Mouse (Mus musculus) hindbrain, embryonic 11.5 days (tissue): ENCODE measurements around the gene Hc. TPM values are rescaled to one million over a fixed set of nuclear protein-coding genes. Genes with fewer than 3 reads are reported as not detected.

ENCODE experiments used
- ATAC-seq: fragments of 200-750 bp; cut with Nextera tagmentation; 2 replicates; pipeline ENCODE4 v1.8.0; 2017; ENCODE audit warnings: mild to moderate bottlenecking, moderate TSS enrichment, moderate library complexity; ENCODE audit not compliant: low FRiP score
- DNase-seq: peaks from one replicate; pipeline ENCODE4 v3.0.0-alpha.2; 2015; ENCODE audit warnings: low spot score
- H3K27ac ChIP-seq: fragments of 300-500 bp; sonication (generic); 2 replicates; pipeline ENCODE4 v1.5.1; 2014; ENCODE audit warnings: mild to moderate bottlenecking, low read depth, low read length
- H3K27me3 ChIP-seq: fragments of 300-500 bp; sonication (generic); 2 replicates; pipeline ENCODE4 v1.6.1; 2014; ENCODE audit warnings: mild to moderate bottlenecking, low read length, moderate library complexity, mixed read lengths; ENCODE audit not compliant: control insufficient read depth, insufficient read depth
- H3K36me3 ChIP-seq: fragments of 300-500 bp; sonication (generic); 2 replicates; pipeline ENCODE4 v1.6.1; 2014; ENCODE audit warnings: mild to moderate bottlenecking, low read length, moderate library complexity, mixed read lengths; ENCODE audit not compliant: control insufficient read depth, insufficient read depth
- H3K4me1 ChIP-seq: fragments of 300-500 bp; sonication (generic); replicated peaks from 2 replicates; pipeline ENCODE4 v1.6.1; 2014; ENCODE audit warnings: low read length, mixed read lengths; ENCODE audit not compliant: control insufficient read depth, insufficient read depth
- H3K4me2 ChIP-seq: fragments of 300-500 bp; sonication (generic); replicated peaks from 2 replicates; pipeline ENCODE4 v1.6.1; 2014; ENCODE audit warnings: mild to moderate bottlenecking, low read depth, low read length
- H3K4me3 ChIP-seq: fragments of 300-500 bp; sonication (generic); 2 replicates; pipeline ENCODE4 v1.5.1; 2014; ENCODE audit warnings: low read depth, low read length
- H3K9ac ChIP-seq: fragments of 300-500 bp; sonication (generic); 2 replicates; pipeline ENCODE4 v1.6.1; 2014; ENCODE audit warnings: low read depth, low read length
- H3K9me3 ChIP-seq: fragments of 300-500 bp; sonication (generic); 2 replicates; pipeline ENCODE4 v1.6.1; 2016; ENCODE audit warnings: low read length; ENCODE audit not compliant: control insufficient read depth
- WGBS: fragments of 180-500 bp; shearing (Covaris S2); extraction: QIAGEN DNeasy Blood & Tissue Kit; methylation state at CpG from one replicate; pipeline ENCODE4 v1.1.7; 2014; 5-methylcytosine and 5-hydroxymethylcytosine counted together
- polyA plus RNA-seq: library from polyadenylated mRNA; unstranded; fragments of >200 nt; fragmentation: Nextera tagmentation; extraction: Ambion mirVana; gene quantifications from 2 replicates; pipeline ENCODE4 v1.2.1, GENCODE M21; 2014

The Hc gene
- polyA plus RNA-seq, 1 experiment from 2014 or later, result 0.60 TPM

DNA sequence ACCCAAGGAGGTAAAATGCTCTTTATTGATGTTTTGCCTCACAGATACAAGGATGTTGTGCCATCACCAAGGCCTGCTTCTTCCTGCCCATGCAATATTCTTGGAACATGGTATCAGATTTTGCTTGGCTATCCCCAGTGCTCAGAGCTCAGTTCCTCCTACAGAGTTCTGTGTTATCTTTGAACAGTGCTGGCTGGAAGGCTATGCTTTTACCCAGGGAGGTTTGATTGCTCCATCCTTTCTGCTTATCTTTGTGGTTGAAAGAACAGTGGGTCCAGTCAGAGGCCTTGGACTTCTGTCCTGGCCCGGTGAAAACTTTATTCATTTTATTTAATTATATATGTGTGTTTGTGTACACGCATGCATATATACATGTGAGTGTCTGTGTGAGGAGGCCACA is 83.0 kb downstream of the Hc start:
- DNase-seq (no peak), ATAC-seq (no peak)
- no peaks in the 10 kb centered on the region for H3K4me1 ChIP-seq
- no peak overlapping the region for H3K4me3 ChIP-seq
- H3K27ac ChIP-seq, result no peak overlapping the region
- H3K4me2 ChIP-seq, result no peak overlapping the region
- no peaks in the 10 kb centered on the region for H3K36me3 ChIP-seq
- no peak overlapping the region for H3K9ac ChIP-seq
- WGBS, result 97% methylated on average over 2 of the region's 2 CpGs
- no peaks in the 10 kb centered on the region for H3K27me3 ChIP-seq
- H3K9me3 ChIP-seq, result no peaks in the 10 kb centered on the region

DNA sequence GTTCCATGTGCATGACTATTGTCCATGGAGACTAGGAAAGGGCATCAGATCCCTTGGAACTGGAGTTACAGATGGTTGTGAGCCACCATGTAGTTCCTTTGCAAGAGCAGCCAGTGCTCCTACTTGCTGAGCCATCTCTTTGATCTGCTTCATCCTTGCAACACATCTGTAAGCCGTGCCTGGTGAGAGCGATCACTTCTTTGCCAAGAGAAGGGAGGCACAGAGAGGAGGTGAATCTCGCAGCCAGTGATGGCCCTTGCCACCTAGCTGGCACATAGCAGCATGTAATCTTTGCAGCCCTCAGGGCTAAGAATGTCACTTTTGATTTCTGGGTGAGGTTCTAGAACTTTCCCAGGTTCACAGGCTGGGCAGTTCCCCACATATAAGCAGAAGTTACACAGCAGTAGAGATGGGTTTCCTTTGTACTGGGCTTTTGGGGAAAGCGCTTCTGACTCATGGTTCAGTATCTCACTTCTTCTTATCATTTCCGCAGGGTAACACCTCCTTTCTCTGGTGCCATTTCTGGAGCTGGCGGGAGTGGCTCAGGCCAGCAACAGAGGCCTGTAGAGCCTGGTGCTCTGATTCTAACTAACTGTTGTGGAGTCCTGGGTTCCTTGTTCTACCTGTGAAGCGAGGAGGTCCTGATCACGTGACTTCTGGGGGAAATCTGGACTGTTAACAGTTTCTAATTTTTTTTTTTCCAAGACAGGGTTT is 84.1 kb downstream of the Hc start:
- H3K9me3 ChIP-seq, result no peaks in the 10 kb centered on the region
- H3K4me1 ChIP-seq, result no peaks in the 10 kb centered on the region
- no peaks in the 10 kb centered on the region for H3K27me3 ChIP-seq
- H3K36me3 ChIP-seq, result no peaks in the 10 kb centered on the region
- no peak overlapping the region for H3K27ac ChIP-seq
- H3K9ac ChIP-seq, result no peak overlapping the region
- DNase-seq, result no peak
- no peak for ATAC-seq
- no peak overlapping the region for H3K4me2 ChIP-seq
- 81% methylated on average over 8 of the region's 8 CpGs for WGBS
- H3K4me3 ChIP-seq, result no peak overlapping the region

DNA sequence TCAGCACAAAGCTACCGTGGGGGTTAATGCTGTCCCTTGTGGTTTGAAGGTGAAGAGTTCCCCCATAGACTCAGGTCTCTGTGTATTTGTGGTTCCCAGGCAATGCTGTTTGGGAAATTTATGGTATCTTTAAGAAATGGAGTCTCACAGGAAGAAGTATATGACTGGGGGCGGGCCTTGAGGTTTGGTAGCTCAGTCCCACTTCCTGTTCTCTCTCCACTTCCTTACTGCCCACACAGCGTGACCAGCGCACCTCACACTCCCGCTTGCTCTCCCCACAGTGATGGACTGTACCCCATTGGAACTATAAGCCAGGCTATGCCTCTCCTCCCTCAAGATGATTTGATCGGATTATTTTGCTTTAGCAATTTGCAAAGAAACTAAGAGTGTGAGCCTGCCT is 84.8 kb downstream of the Hc start:
- WGBS, result 85% methylated on average over 6 of the region's 6 CpGs
- H3K27ac ChIP-seq, result no peak overlapping the region
- no peak for ATAC-seq
- H3K36me3 ChIP-seq, result no peaks in the 10 kb centered on the region
- no peaks in the 10 kb centered on the region for H3K27me3 ChIP-seq
- H3K9me3 ChIP-seq, result no peaks in the 10 kb centered on the region
- no peaks in the 10 kb centered on the region for H3K4me1 ChIP-seq
- no peak overlapping the region for H3K4me3 ChIP-seq
- DNase-seq, result no peak
- H3K9ac ChIP-seq, result no peak overlapping the region
- H3K4me2 ChIP-seq, result no peak overlapping the region

DNA sequence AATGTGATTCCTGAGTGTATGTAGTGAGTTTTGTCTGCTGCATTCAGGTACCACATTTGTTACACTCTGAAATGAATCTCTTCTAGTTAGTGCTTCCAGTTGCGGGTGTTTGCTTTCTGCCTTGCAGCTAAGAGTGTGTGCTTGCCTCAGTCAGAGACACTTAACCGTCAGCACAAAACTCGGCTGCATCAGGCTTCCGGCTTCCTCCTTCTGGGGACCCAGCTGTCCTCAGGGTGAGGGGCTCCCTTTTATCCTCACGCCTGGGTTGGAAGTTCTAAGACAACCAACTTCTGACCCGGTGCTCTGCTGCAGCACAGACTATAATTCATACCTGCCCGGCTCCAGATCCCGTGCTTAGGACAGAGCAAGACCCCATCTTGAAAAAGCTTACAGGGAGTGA is 88.2 kb downstream of the Hc start:
- Histone ChIP-seq H3K4me1 (no peaks in the 10 kb centered on the region), H3K4me2 (no peak overlapping the region), H3K9ac (no peak overlapping the region), H3K4me3 (no peak overlapping the region), H3K36me3 (no peaks in the 10 kb centered on the region), H3K27ac (no peak overlapping the region), H3K27me3 (no peaks in the 10 kb centered on the region), H3K9me3 (no peaks in the 10 kb centered on the region)
- DNase-seq, result no peak
- no peak for ATAC-seq
- 88% methylated on average over 8 of the region's 8 CpGs for WGBS

DNA sequence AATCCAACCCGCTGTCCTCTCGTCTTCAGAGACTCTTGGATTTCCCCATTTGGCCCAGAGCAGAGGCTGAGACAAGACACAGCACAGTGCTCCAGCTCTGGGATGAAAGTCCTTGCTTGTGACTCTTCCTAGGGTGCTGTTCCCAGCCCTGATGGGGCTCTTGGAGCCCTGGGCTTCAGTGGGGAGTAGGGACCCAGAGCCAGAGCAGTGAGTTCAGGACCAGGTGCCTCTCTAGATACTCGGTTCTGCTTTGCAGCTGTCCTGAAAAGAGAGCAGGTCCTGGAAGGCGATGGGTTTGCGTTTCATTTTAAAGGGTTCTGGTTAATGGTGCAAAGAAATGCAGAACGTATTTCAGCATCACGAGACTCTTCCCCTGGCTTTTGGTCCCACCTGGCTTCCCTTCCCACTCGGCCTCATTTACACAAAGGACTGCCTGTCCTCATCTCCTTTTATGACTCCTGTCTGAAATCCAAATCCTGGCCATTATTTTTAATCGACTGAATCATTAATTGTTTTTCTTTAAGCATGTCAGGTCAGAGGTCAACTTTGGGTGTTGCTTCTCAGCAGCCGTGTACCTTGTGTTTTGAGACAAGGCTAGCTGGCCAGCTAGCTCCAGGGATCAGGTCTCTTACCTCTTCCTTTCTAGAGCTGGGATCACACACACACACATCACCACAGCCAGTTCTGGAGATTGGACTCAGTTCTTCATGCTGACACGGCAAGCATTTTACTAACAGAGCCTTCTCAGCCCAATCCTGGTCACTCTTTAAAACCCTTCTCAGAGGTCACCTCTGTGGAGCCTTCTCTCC is 90.0 kb downstream of the Hc start:
- 79% methylated on average over 11 of the region's 11 CpGs for WGBS
- no peak overlapping the region for H3K4me3 ChIP-seq
- H3K9me3 ChIP-seq, result no peaks in the 10 kb centered on the region
- no peak overlapping the region for H3K27ac ChIP-seq
- H3K9ac ChIP-seq, result no peak overlapping the region
- no peaks in the 10 kb centered on the region for H3K36me3 ChIP-seq
- no peak overlapping the region for H3K4me2 ChIP-seq
- DNase-seq (no peak), ATAC-seq (no peak)
- no peaks in the 10 kb centered on the region for H3K4me1 ChIP-seq
- no peaks in the 10 kb centered on the region for H3K27me3 ChIP-seq

DNA sequence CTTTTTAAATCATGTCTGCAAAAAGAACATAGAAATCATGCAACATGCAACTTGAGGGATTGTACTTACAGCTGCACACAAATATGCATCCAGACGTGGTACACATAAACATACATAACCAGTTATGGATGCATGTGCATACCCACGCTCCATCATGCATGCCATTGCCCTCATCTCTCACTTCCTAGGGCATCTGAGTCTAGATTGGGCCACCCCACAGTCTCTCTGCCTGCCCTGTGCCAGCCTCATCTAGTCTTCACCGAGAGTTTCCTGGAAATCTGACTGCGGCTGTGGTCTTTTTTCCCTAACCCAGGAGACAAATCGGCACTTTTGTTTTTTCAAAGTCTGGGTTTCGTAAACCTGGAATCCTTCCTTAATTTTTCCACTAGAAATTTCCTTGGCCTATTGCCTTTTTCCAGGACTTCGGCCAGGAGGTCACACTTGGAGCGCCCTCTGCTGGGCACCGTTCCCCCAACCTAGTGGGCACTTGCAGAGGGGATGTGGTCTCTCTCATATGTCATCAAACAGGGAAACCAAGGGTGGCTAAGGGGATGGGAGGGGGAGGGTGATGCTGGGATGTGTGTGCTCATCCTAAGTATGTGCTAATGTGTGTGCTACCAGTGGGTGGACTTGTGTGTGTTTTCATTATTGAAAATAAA is 91.0 kb downstream of the Hc start:
- no peaks in the 10 kb centered on the region for H3K4me1 ChIP-seq
- H3K36me3 ChIP-seq, result no peaks in the 10 kb centered on the region
- 44% methylated on average over 9 of the region's 9 CpGs for WGBS
- H3K4me2 ChIP-seq, result no peak overlapping the region
- H3K27ac ChIP-seq, result no peak overlapping the region
- ATAC-seq (no peak), DNase-seq (peak; percentile 85)
- H3K4me3 ChIP-seq, result no peak overlapping the region
- no peak overlapping the region for H3K9ac ChIP-seq
- no peaks in the 10 kb centered on the region for H3K27me3 ChIP-seq
- no peaks in the 10 kb centered on the region for H3K9me3 ChIP-seq

DNA sequence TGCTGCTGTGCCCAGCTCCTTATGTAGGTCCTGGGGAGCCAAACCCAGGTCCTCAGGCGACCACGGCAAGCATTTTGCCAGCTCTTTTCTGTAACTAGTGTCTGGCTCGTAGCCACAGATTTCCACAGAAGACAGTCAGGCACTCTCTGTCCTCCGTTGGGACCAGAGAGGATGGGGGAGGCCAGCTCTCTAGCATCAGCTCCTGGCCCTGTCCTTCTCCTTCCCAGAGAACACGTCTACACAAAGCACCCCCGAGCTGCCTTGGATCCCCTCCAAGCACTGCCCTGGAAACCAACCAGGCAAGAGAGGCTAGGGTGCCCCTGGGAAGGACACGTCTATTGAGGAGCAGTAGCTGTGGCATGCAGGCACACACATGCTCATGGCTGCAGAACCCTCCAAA is 92.1 kb downstream of the Hc start:
- Histone ChIP-seq H3K36me3 (no peaks in the 10 kb centered on the region), H3K4me1 (no peaks in the 10 kb centered on the region), H3K27me3 (no peaks in the 10 kb centered on the region), H3K9me3 (no peaks in the 10 kb centered on the region), H3K4me3 (no peak overlapping the region), H3K27ac (no peak overlapping the region), H3K9ac (no peak overlapping the region), H3K4me2 (no peak overlapping the region)
- ATAC-seq (no peak), DNase-seq (no peak)
- 82% methylated on average over 7 of the region's 7 CpGs for WGBS

DNA sequence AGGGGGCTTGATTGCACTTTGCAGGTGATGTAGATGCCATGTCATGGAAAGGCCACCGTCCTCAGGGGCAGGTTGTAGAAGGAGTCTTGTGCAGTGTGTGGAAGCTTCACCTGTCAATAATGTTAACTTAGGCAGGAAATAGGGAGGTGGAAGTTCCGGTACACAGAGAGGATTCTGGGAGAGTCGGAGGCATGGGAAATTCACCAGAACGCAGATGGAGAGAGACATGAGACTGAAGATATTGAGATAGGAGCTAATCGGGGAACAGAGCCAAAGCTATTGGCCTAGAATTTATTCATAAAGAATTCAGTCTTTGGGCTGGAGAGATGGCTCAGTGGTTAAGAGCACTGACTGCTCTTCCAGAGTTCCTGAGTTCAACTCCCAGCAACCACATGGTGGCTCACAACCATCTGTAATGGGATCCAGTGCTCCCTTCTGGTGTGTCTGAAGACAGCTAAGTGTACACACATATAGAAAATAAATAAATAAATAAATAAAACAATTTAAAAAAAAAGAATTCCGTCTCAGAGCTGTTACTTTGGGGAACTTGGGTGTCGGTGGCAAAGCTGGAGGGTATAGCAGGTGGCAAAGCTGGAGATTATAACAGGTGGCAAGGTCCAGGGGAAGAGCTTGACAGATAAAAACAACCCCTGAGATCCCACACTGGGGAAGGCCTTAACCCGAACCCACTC is 94.8 kb downstream of the Hc start:
- 89% methylated on average over 8 of the region's 8 CpGs for WGBS
- no peaks in the 10 kb centered on the region for H3K27me3 ChIP-seq
- H3K9me3 ChIP-seq, result no peaks in the 10 kb centered on the region
- no peaks in the 10 kb centered on the region for H3K36me3 ChIP-seq
- H3K4me1 ChIP-seq, result no peaks in the 10 kb centered on the region
- H3K4me2 ChIP-seq, result no peak overlapping the region
- ATAC-seq (no peak), DNase-seq (no peak)
- H3K4me3 ChIP-seq, result no peak overlapping the region
- no peak overlapping the region for H3K9ac ChIP-seq
- H3K27ac ChIP-seq, result no peak overlapping the region
